Mouse (Mus musculus): Measurements from ENCODE around the gene Pcare.

Gene Pcare

GRCm38 (mm10) chr17:71720434-71720833, 32.3 kb downstream of the Pcare start:
- no peak for DNase-seq

DNA sequence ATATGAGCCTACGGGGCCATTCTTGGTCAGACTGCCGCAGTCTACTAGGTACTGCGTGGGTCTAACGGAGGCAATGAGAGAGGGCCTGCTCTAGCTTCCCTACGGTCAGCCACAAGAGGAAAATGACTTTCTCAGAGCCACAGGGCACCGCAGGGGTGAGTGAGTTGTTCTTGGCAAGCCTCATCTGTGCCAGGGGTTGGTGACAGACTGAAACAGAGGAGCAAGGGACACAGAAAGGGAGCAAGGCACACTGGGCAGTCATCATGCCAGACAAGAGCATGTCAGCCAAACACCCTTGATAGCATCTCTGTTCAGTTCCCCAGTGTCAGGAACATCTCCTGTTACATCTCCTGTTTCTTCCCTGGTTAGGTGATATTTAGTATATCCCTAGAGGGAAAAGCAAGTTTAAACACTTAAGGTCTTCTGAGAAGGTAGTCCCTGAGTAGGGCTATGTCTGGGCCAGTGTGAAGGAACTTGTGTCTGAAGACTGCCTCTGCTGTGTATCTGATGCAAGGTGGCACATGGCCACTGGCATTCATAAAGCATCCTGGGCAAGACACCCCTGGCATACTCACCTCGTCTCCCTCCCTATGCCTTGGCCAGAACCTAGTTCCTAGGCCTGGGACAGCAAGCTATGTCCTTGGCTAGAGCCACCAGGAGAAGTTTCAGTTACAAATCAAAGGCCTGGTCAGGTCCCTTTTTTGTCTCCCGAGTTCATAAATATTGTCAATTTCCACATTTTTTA, 34.6 kb downstream of the Pcare start:
- DNase-seq, result no peak

GRCm38 (mm10) chr17:71715034-71715433, 37.7 kb downstream of the Pcare start:
- DNase-seq, result no peak

GRCm38 (mm10) chr17:71712279-71712678, 40.4 kb downstream of the Pcare start:
- DNase-seq, result no peak

GRCm38 (mm10) chr17:71707715-71708114, 45.0 kb downstream of the Pcare start:
- DNase-seq, result no peak

DNA sequence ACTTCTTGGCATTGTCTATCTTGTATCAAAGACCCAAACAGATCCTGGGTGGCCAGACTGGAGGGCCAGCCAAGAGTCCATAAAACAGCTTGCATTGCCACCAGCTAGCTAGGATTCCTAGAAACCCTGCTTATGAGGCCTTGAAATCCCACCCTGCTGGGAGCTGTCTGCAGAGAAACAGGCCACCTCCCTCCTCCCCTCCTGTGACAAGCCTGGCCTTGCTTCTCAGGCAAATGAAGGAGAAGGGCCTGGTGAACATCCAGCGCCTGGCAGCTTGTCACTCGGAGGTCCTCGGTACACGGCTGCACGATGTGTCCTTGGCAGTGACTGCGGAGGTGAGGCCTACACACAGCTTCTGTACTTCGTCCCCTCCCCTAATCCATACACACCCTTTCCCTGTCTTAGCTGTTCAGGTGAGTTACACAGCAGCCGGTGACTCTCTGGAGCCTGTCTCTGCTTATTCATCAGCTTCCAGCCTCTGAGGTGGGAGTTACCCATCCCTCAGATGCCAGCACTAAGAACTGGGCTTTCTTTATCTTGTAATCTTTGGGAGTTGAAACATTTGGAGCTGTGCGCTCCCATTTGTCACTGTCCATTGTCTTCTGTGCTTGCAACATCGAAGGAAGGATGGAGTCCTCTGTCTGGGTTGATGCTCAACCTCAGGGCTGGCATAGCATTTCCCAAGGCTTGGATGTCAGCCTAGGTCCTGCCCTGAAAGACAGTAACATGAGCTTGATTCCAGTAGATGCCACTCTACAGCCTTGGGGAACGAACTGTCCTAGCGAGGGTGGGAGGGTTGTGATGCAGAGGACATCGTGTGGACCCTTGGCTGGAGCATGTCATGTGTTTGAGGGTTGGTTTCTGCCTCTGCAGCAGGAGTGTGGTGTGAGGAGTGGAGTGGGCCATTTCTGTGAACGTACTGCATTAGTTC, 46.9 kb downstream of the Pcare start:
- no peak for DNase-seq

GRCm38 (mm10) chr17:71705113-71705512, 47.6 kb downstream of the Pcare start:
- no peak for DNase-seq

GRCm38 (mm10) chr17:71698619-71698956, 54.1 kb downstream of the Pcare start:
- no peak for DNase-seq

DNA sequence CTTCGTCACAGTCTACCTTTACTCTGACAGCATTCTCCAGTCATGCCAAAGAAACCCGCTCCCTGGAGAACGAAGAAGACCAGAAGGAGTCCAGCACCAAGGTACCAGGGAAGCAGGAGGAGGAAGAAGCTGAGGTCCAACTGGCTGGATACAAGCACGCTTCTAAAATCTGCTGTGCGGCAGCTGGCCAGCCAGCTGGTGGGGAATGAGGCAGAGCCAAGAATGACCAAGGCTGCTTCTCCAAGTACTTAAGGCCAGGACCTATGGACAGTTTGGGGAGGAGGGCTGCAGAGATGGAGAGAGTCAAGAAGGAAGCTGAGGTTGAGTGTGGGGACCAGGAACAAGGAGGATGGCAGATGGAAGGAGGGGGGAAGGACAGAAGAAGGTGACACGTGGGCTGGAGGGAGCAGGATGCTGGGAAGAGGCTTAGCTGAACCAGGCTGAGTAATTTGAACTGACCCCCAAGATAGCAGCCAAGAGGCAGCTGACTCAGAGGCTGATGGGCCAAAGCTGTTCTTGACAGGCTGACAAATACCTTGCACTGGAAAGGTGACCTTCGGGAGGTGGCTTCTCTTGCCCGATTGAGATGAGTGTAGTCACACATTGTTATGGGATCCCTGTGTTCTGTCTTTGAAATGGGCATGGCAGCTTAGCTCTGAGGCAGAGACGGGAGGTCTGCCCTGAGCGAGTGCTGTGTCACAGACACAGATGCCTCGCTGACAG, 54.6 kb downstream of the Pcare start:
- DNase-seq, result no peak

GRCm38 (mm10) chr17:71696396-71696795, 56.3 kb downstream of the Pcare start:
- DNase-seq, result no peak

DNA sequence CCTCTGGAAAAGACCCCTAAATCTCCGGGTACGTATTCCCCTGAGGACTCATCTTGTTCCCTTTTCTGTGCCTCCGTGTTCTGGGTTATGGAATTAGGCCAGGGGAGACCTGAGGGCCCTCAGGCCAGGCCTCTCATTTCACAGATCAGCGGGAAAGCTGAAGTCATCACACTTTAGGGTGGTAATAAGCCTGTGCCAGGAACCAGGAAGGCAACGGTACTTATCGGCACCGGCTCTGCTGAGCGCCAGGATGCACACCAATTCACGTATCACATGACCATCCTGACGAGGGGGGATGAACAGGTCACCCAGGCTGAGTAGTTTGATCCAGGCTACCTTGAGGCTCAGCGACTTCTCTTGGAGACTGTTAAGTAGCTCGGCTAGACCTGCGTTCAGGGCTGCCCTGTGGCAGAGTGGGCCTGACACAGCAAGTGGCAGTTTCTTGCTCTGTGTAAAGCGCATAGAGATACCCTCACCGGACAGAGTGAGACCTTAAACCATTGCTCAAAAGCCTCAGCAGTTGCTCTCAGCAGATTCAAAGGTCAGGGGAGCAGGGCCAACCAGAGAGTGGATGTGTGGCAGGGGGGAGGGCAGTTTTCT, 56.9 kb downstream of the Pcare start:
- no peak for DNase-seq

DNA sequence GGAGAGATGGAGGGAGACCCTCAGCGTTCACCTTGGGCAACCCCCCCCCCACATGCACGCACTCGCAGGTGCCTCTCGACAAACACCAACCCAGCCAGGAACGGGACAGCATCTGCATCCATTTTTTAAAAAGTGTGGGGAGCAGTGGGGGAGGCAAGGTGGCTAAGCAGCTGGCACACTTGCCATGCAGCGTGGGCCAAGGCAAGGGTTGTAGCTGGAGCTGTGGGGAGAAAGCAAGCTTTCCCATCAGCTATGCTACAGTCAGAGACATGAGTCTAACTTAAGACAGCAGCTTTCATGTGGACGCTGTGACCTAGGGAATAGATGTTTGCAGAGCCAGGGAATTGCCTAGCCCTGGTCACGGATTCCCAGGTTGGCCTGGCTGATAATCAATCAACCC, 57.5 kb downstream of the Pcare start:
- no peak for DNase-seq

GRCm38 (mm10) chr17:71693780-71694179, 58.9 kb downstream of the Pcare start:
- peak; percentile 67 for DNase-seq

Measured in thymus, postnatal 4 days (tissue).